Mouse (Mus musculus): ENCODE measurements at regions not wholly inside any gene's neighbourhood (a gene's known extent, or its start where the extent isn't known, plus 50 kb on each side); places are given as distances from the start of the nearest gene placed in this dataset.
A peak's percentile ranks its signal among the peaks of the same experiment; 100 is the strongest.

DNA sequence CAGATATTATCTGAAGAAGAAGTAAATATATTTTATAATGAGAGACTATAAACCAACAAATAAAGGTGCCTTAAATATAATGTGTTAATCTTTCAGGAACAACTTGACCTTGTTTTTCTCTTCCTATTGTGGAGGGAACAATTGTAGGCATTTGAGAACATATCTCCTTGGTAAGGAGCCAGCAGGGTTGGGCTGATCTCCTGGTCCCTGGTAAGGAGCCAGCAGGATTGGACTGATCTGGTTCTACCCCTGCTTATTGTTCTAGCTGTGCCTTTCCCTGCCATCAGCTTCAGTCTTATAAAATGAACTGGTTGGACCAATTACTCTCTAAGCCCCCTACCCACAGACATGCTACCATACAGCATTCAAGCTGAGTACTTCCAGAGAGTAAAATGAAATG, 187.7 kb upstream of the Gria1 start:
- Histone ChIP-seq H3K4me2 (ENCODE audit: low read length) (no peak overlapping the region), H3K27ac (replicated peaks; ENCODE audit: low read depth, low read length) (no peak overlapping the region), H3K4me1 (ENCODE audit: control insufficient read depth, insufficient read depth, low read length) (no peaks in the 10 kb centered on the region), H3K27me3 (ENCODE audit: control insufficient read depth, insufficient read depth, low read length) (no peaks in the 10 kb centered on the region), H3K4me3 (replicated peaks; ENCODE audit: low read depth, low read length) (no peak overlapping the region), H3K36me3 (ENCODE audit: control insufficient read depth, insufficient read depth, low read length) (no peaks in the 10 kb centered on the region), H3K9me3 (ENCODE audit: control insufficient read depth, low read length) (no peaks in the 10 kb centered on the region), H3K9ac (replicated peaks; ENCODE audit: low read length) (no peak overlapping the region)
- ATAC-seq (ENCODE audit: low FRiP score, low TSS enrichment) (no peak), DNase-seq (no peak)

DNA sequence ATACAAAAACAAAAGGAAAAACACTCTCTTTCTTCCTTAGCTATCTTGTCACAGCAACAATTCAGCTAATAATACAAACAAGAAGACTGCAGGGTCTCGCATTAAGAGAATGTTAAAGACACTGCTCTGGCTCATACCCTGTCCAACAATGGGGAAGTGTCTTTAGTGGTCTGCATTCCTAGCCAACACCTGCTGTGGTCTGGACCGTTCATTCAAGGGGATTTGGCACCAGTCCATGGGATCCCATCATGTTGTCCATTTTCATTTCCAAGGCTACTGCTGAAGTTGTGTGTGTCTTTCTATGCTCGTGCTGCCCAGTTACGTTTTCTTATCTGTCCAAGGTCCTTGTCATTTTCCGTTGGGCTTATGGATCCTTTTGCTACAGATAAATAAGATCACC, 183.7 kb upstream of the Gria1 start:
- H3K27ac ChIP-seq (replicated peaks; ENCODE audit: low read depth, low read length), result no peak overlapping the region
- no peak overlapping the region for H3K9ac ChIP-seq (replicated peaks; ENCODE audit: low read length)
- no peak overlapping the region for H3K4me2 ChIP-seq (ENCODE audit: low read length)
- no peaks in the 10 kb centered on the region for H3K4me1 ChIP-seq (ENCODE audit: control insufficient read depth, insufficient read depth, low read length)
- ATAC-seq (ENCODE audit: low FRiP score, low TSS enrichment) (no peak), DNase-seq (peak; percentile 18)
- no peak overlapping the region for H3K4me3 ChIP-seq (replicated peaks; ENCODE audit: low read depth, low read length)
- 66% methylated on average over 5 of the region's 5 CpGs for WGBS
- no peaks in the 10 kb centered on the region for H3K27me3 ChIP-seq (ENCODE audit: control insufficient read depth, insufficient read depth, low read length)
- no peaks in the 10 kb centered on the region for H3K9me3 ChIP-seq (ENCODE audit: control insufficient read depth, low read length)
- no peaks in the 10 kb centered on the region for H3K36me3 ChIP-seq (ENCODE audit: control insufficient read depth, insufficient read depth, low read length)

DNA sequence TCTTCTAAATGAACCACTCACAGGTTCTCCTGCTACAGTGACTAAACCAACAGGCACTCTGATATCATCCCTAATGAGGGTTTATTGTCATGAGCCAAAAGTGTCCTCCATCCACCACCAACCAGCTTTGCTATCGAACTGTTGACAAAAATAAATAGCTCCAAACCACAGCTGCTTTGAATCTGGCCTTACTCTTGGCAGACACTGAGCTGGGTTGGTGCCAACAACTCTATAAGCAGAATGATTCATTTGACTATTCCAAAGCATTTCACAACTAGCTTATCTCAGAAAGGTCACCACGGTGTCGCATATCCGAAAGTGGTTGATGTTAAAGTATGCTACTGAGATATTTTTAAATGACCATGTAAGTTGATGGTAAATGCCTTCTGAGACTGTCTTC, 148.5 kb upstream of the Gria1 start:
- H3K36me3 ChIP-seq (ENCODE audit: control insufficient read depth, insufficient read depth, low read length), result no peaks in the 10 kb centered on the region
- no peak overlapping the region for H3K4me2 ChIP-seq (ENCODE audit: low read length)
- no peaks in the 10 kb centered on the region for H3K27me3 ChIP-seq (ENCODE audit: control insufficient read depth, insufficient read depth, low read length)
- no peak overlapping the region for H3K4me3 ChIP-seq (replicated peaks; ENCODE audit: low read depth, low read length)
- no peaks in the 10 kb centered on the region for H3K4me1 ChIP-seq (ENCODE audit: control insufficient read depth, insufficient read depth, low read length)
- WGBS, result 85% methylated on average over 4 of the region's 4 CpGs
- H3K27ac ChIP-seq (replicated peaks; ENCODE audit: low read depth, low read length), result no peak overlapping the region
- H3K9ac ChIP-seq (replicated peaks; ENCODE audit: low read length), result no peak overlapping the region
- H3K9me3 ChIP-seq (ENCODE audit: control insufficient read depth, low read length), result no peaks in the 10 kb centered on the region
- ATAC-seq (ENCODE audit: low FRiP score, low TSS enrichment) (no peak), DNase-seq (peak; percentile 27)

DNA sequence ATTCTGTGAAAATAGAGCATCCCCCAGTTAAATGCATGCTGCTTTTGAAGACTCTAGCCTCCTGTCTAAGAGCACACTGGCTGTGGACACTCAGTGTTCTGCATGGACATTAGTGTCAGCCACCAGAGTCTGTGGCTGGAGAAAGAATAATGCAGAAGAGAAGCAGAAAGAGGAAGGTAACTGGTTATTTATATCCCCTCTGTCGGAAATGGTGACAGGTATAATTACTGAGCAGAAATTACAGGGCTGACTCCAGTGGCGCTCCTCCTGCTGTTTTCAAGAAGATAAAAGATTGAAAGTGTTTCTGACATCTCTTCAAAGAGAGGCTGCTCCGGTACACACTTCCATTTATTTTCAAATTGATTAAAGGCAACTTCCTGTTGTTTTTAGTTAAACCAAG, 139.5 kb upstream of the Gria1 start:
- H3K4me2 ChIP-seq (ENCODE audit: low read length), result no peak overlapping the region
- no peak for ATAC-seq (ENCODE audit: low FRiP score, low TSS enrichment)
- no peak overlapping the region for H3K9ac ChIP-seq (replicated peaks; ENCODE audit: low read length)
- WGBS, result 67% methylated on average over 3 of the region's 3 CpGs
- H3K4me1 ChIP-seq (ENCODE audit: control insufficient read depth, insufficient read depth, low read length), result no peaks in the 10 kb centered on the region
- H3K9me3 ChIP-seq (ENCODE audit: control insufficient read depth, low read length), result no peaks in the 10 kb centered on the region
- peak; percentile 12 for DNase-seq
- H3K27ac ChIP-seq (replicated peaks; ENCODE audit: low read depth, low read length), result no peak overlapping the region
- no peak overlapping the region for H3K4me3 ChIP-seq (replicated peaks; ENCODE audit: low read depth, low read length)
- H3K36me3 ChIP-seq (ENCODE audit: control insufficient read depth, insufficient read depth, low read length), result no peaks in the 10 kb centered on the region
- no peaks in the 10 kb centered on the region for H3K27me3 ChIP-seq (ENCODE audit: control insufficient read depth, insufficient read depth, low read length)

DNA sequence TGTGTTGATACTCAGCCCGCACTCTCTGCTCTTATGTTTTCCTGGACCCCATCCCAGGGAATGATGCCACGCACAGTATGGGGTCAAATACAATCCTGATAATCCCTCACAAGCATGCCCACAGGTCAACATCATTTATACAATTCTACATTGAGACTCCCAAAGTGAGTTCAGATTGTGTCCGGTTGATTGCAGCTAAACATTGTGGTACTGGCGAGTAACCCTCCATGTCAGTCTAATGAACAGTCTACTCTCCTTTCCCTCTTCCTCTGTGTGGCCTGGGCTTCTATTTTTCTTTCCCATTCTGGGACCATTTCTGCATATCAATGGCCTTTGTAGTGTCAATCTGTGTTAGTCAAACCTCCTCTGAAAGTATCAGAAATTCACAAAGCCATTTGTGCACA, 112.6 kb upstream of the Gria1 start:
- Histone ChIP-seq H3K9ac (replicated peaks; ENCODE audit: low read length) (no peak overlapping the region), H3K36me3 (ENCODE audit: control insufficient read depth, insufficient read depth, low read length) (no peaks in the 10 kb centered on the region), H3K9me3 (ENCODE audit: control insufficient read depth, low read length) (no peaks in the 10 kb centered on the region), H3K4me1 (ENCODE audit: control insufficient read depth, insufficient read depth, low read length) (0 out of 2 replicates have a peak, but pooled peaks cover 3% of the 10 kb centered on the region), H3K27me3 (ENCODE audit: control insufficient read depth, insufficient read depth, low read length) (no peaks in the 10 kb centered on the region), H3K4me2 (ENCODE audit: low read length) (no peak overlapping the region), H3K4me3 (replicated peaks; ENCODE audit: low read depth, low read length) (no peak overlapping the region), H3K27ac (replicated peaks; ENCODE audit: low read depth, low read length) (no peak overlapping the region)
- DNase-seq (peak; percentile 46), ATAC-seq (ENCODE audit: low FRiP score, low TSS enrichment) (no peak)
- 12% methylated on average over 4 of the region's 4 CpGs for WGBS

DNA sequence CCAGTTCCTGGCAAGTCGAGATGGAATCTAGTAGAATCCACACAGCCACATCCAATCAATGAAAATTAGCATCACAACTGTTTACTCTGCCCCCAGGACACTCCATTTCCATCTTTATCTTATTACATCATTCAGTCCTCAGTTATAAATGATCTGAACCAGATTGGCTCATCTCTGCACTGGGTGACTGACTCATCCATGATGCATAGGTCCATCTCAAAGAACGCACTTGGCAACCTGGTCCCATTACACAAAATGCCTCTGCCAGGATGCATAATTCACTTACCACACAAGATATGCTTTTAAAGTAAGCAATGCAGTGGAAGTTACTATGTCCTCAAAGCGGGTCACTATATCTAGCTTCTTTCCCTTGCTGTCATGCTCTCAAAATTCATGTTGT, 110.0 kb upstream of the Gria1 start:
- ATAC-seq (ENCODE audit: low FRiP score, low TSS enrichment) (no peak), DNase-seq (no peak)
- WGBS, result 88% methylated on average over 3 of the region's 3 CpGs
- H3K4me3 ChIP-seq (replicated peaks; ENCODE audit: low read depth, low read length), result no peak overlapping the region
- no peak overlapping the region for H3K4me2 ChIP-seq (ENCODE audit: low read length)
- H3K4me1 ChIP-seq (ENCODE audit: control insufficient read depth, insufficient read depth, low read length), result 0 out of 2 replicates have a peak, but pooled peaks cover 3% of the 10 kb centered on the region
- no peaks in the 10 kb centered on the region for H3K36me3 ChIP-seq (ENCODE audit: control insufficient read depth, insufficient read depth, low read length)
- H3K27me3 ChIP-seq (ENCODE audit: control insufficient read depth, insufficient read depth, low read length), result no peaks in the 10 kb centered on the region
- no peaks in the 10 kb centered on the region for H3K9me3 ChIP-seq (ENCODE audit: control insufficient read depth, low read length)
- no peak overlapping the region for H3K9ac ChIP-seq (replicated peaks; ENCODE audit: low read length)
- no peak overlapping the region for H3K27ac ChIP-seq (replicated peaks; ENCODE audit: low read depth, low read length)

DNA sequence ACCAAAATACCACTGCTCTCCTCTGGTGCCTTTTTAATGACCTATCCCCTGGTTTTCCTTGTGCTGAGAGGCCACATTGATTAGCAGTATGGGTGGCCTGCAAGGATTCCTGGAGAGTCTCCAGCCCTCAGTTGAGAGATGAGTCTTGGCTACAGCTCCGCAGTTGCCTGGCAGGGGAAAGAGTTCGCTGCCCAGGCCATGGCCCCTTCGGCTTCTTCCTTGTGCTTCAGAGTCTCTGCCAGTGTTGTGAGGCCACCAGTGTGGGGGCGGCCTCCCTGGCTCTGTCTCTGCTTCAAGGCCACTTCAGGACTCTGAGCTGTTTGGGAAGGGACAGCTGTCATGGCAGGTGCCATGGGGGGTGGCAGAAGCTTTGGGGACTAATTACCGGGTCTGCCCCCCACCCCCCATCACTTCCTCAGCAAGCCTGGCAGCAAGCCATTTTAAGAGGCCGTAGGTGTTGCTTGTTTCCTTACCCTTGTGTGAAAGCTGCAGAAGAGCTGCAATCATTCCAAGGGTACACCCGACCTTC, 85.8 kb upstream of the Gria1 start:
- WGBS, result 88% methylated on average over 7 of the region's 7 CpGs
- no peak for ATAC-seq (ENCODE audit: low FRiP score, low TSS enrichment)
- no peak for DNase-seq

DNA sequence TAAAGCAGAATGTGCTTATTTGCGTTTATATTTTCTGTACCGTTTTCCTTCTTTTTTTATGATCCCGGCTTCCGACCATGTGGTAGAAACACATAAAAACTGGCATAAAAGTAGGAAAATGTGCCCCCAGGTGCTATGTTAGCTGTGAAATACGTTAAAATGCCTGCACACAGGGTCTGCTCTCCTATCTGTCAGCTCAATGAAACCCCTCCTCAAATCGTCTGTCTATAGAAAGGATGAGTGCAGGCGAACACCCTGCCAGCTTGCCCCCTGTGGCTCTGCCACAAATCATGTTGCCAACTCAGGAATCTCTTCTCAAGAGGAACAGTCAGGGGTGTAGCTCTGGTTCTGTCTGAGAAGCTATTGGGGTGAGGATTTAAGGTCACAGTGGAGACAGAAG, 78.4 kb upstream of the Gria1 start:
- no peak for ATAC-seq (ENCODE audit: low FRiP score, low TSS enrichment)
- 75% methylated on average over 7 of the region's 7 CpGs for WGBS

More for the DNA sequence above, 85.8 kb upstream of the Gria1 start:
- H3K9ac ChIP-seq (replicated peaks; ENCODE audit: low read length), result no peak overlapping the region
- H3K9me3 ChIP-seq (ENCODE audit: control insufficient read depth, low read length), result no peaks in the 10 kb centered on the region
- no peaks in the 10 kb centered on the region for H3K4me1 ChIP-seq (ENCODE audit: control insufficient read depth, insufficient read depth, low read length)
- no peak overlapping the region for H3K4me3 ChIP-seq (replicated peaks; ENCODE audit: low read depth, low read length)
- H3K36me3 ChIP-seq (ENCODE audit: control insufficient read depth, insufficient read depth, low read length), result no peaks in the 10 kb centered on the region
- no peak overlapping the region for H3K4me2 ChIP-seq (ENCODE audit: low read length)
- H3K27me3 ChIP-seq (ENCODE audit: control insufficient read depth, insufficient read depth, low read length), result no peaks in the 10 kb centered on the region
- no peak overlapping the region for H3K27ac ChIP-seq (replicated peaks; ENCODE audit: low read depth, low read length)

DNA sequence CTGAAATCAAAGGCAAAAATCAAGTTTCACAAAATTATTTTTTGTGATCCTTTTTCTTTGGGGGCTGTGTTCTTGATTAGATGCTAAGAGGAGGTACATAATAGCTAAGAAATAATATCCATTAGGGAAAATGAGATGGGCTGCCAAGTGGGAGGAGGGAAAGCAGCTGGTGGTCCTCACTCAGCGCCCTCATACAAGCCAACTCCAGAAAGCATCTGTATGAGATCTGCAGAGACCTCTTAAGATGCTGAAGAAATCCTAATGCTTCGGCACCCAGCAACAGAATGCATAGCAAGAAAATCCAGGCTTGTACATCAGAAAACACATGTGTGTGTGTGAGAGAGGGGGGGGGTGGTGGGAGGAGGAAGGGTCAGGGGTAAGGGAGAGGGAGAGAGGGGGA, 58.8 kb upstream of the Gria1 start:
- Histone ChIP-seq H3K4me3 (replicated peaks; ENCODE audit: low read depth, low read length) (no peak overlapping the region), H3K36me3 (ENCODE audit: control insufficient read depth, insufficient read depth, low read length) (no peaks in the 10 kb centered on the region), H3K9me3 (ENCODE audit: control insufficient read depth, low read length) (no peaks in the 10 kb centered on the region), H3K4me1 (ENCODE audit: control insufficient read depth, insufficient read depth, low read length) (no peaks in the 10 kb centered on the region), H3K27ac (replicated peaks; ENCODE audit: low read depth, low read length) (no peak overlapping the region), H3K4me2 (ENCODE audit: low read length) (no peak overlapping the region), H3K9ac (replicated peaks; ENCODE audit: low read length) (no peak overlapping the region), H3K27me3 (ENCODE audit: control insufficient read depth, insufficient read depth, low read length) (no peaks in the 10 kb centered on the region)
- no peak for ATAC-seq (ENCODE audit: low FRiP score, low TSS enrichment)
- 83% methylated on average over 2 of the region's 2 CpGs for WGBS
- DNase-seq, result no peak

More for the DNA sequence above, 78.4 kb upstream of the Gria1 start:
- Histone ChIP-seq H3K4me3 (replicated peaks; ENCODE audit: low read depth, low read length) (no peak overlapping the region), H3K4me1 (ENCODE audit: control insufficient read depth, insufficient read depth, low read length) (no peaks in the 10 kb centered on the region), H3K36me3 (ENCODE audit: control insufficient read depth, insufficient read depth, low read length) (no peaks in the 10 kb centered on the region), H3K9ac (replicated peaks; ENCODE audit: low read length) (no peak overlapping the region), H3K27me3 (ENCODE audit: control insufficient read depth, insufficient read depth, low read length) (no peaks in the 10 kb centered on the region), H3K4me2 (ENCODE audit: low read length) (no peak overlapping the region), H3K9me3 (ENCODE audit: control insufficient read depth, low read length) (no peaks in the 10 kb centered on the region), H3K27ac (replicated peaks; ENCODE audit: low read depth, low read length) (no peak overlapping the region)
- no peak for DNase-seq

All from midbrain, embryonic 14.5 days (tissue).